Mouse (Mus musculus): ENCODE measurements at regions not wholly inside any gene's neighbourhood (a gene's known extent, or its start where the extent isn't known, plus 50 kb on each side); places are given as distances from the start of the nearest gene placed in this dataset.

DNA sequence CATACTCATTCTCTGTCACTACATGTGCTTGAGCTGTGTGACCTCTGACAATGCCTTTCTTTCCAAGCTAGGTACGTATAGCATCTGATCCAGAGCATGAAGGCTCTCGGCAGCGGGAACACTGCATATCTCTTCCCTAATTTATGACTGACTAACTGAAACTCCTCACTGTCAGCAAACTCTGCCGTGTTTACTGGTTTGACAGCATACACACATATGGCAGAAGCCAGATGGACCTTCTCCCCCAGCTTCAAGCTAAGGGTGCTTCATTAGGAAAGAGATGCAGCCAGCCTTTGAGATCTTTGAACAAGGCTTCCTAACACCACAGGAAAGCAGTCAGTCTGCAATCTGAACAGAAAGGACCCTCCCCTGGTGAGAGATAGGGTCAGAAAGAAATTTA lies 186.9 kb upstream of the Acvr2a start:
- no peak for ATAC-seq
- no peaks in the 10 kb centered on the region for H3K36me3 ChIP-seq (ENCODE audit: control insufficient read depth, insufficient read depth, low read length)
- no peaks in the 10 kb centered on the region for H3K27me3 ChIP-seq (ENCODE audit: control insufficient read depth, insufficient read depth, low read depth, low read length)
- H3K4me1 ChIP-seq (ENCODE audit: control insufficient read depth, insufficient read depth, low read length): peaks cover 3% of the 10 kb centered on the region; the same call in 1 of the 2 replicates
- 82% methylated on average over 4 of the region's 4 CpGs for WGBS
- H3K27ac ChIP-seq (ENCODE audit: low read length): no peak overlapping the region
- no peak overlapping the region for H3K4me3 ChIP-seq (ENCODE audit: low read depth, low read length)
- H3K4me2 ChIP-seq (ENCODE audit: low read length): no peak overlapping the region
- H3K9me3 ChIP-seq (replicated peaks; ENCODE audit: control insufficient read depth, low read length, poor library complexity, severe bottlenecking): no peaks in the 10 kb centered on the region
- no peak overlapping the region for H3K9ac ChIP-seq (ENCODE audit: low read depth, low read length)

DNA sequence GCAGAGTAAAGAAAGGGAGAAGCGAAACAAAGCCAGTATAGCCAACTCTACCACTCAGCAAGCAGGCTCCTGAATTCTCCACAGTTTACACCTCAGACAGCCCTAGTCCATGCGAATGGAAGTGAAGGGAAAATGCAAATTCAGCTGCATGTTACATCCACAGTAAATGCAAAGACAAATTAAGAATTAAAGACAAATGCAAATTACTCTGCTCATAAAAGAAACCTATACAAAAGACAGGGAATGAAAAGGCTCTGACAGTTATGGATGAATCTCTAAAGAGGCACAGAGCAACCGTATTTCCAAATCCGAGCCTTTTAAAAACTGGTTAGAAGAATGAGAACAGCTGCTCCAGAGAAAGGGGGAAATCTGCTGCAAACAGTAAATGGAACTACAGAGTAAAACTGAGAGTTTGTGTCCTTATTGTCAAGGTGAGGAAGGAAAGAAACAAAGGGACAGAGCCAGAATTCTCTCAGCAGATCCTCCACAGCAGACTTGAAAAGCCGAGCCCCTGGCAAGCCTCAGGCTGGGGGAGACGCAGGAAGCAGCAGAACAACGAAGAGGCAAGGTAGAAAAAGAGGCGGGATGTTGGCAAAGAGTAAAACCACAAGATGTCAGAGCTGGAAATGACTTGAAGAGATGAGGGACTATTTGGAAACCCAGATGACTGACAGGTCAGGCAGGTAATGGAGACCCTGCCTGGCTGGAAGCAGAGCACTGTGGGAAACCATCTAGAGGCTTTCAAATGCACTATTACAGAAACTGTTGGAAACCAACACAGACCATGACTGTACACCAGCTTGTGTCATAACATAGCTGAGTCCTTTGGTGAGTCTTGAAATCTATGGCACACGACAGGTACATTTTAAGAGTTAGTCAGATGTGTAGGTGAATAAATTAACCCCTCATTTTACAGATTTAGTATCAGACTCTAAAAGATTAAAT lies 184.5 kb upstream of the Acvr2a start:
- H3K4me3 ChIP-seq (ENCODE audit: low read depth, low read length): no peak overlapping the region
- H3K9ac ChIP-seq (ENCODE audit: low read depth, low read length): no peak overlapping the region
- H3K27me3 ChIP-seq (ENCODE audit: control insufficient read depth, insufficient read depth, low read depth, low read length): no peaks in the 10 kb centered on the region
- H3K27ac ChIP-seq (ENCODE audit: low read length): no peak overlapping the region
- no peaks in the 10 kb centered on the region for H3K9me3 ChIP-seq (replicated peaks; ENCODE audit: control insufficient read depth, low read length, poor library complexity, severe bottlenecking)
- H3K36me3 ChIP-seq (ENCODE audit: control insufficient read depth, insufficient read depth, low read length): no peaks in the 10 kb centered on the region
- peak overlapping the region; percentile 7; the same call in 1 of the 2 replicates for H3K4me2 ChIP-seq (ENCODE audit: low read length)
- H3K4me1 ChIP-seq (ENCODE audit: control insufficient read depth, insufficient read depth, low read length): peaks cover 3% of the 10 kb centered on the region; the same call in 1 of the 2 replicates
- WGBS: 28% methylated on average over 9 of the region's 9 CpGs
- ATAC-seq: peak; percentile 62

DNA sequence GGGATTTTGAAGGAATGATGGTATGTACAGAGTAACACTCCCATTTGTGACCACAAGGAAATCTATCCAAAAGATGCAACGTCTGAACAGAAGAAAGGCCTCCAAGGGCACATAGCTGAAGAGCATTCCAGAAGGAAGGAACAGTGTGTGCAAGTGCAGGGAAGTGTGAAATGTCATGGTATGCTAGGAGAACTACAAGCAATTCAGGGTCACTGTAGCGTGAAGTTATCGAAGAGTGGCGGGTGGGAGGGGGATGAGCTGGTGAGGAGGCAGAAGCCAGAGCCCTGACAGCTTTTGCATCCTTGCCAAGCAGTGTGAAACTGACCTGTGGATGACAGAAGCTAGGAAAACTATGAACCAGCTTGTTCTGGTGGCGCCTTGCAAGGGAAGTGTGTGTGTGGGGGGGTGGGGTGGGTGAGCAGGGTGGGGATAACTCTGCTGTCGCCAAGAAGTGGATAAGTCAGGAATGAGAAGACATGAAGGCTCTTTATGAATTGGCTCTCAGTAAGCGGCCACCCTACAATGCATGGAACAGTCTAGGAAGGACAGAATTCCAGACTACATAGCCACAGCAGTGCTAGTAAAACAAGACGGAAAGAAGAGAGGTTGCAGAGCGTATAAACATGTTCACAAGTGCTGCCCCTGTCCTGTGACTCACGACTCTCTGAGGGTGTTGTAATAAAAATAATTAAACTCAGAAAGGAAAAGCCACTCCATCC lies 179.3 kb upstream of the Acvr2a start:
- H3K4me3 ChIP-seq (ENCODE audit: low read depth, low read length): no peak overlapping the region
- H3K27ac ChIP-seq (ENCODE audit: low read length): no peak overlapping the region
- H3K9me3 ChIP-seq (replicated peaks; ENCODE audit: control insufficient read depth, low read length, poor library complexity, severe bottlenecking): no peaks in the 10 kb centered on the region
- H3K4me1 ChIP-seq (ENCODE audit: control insufficient read depth, insufficient read depth, low read length): peaks cover 2% of the 10 kb centered on the region
- no peak overlapping the region for H3K4me2 ChIP-seq (ENCODE audit: low read length)
- WGBS: 62% methylated on average over 10 of the region's 10 CpGs
- no peaks in the 10 kb centered on the region for H3K36me3 ChIP-seq (ENCODE audit: control insufficient read depth, insufficient read depth, low read length)
- no peak overlapping the region for H3K9ac ChIP-seq (ENCODE audit: low read depth, low read length)
- H3K27me3 ChIP-seq (ENCODE audit: control insufficient read depth, insufficient read depth, low read depth, low read length): no peaks in the 10 kb centered on the region
- ATAC-seq: no peak

DNA sequence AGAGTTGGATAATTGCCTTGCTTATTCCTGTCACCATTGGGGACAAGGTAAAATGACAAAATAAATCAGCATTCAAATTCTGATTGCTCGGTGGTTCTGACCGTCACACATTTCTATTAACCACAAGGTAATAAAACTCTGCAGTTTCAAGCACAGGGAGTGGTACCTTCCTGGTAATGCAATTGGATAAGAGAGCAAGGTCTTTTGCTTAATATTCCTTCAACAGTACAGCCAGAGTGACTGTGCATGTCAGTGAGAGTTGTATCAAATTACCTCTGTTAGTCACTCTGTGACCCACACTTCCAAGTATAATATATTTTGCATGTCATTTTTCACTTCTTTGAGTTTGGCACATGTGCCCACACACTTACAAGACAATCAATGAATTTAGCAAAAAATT lies 177.8 kb upstream of the Acvr2a start:
- WGBS: 61% methylated on average over 2 of the region's 2 CpGs
- H3K36me3 ChIP-seq (ENCODE audit: control insufficient read depth, insufficient read depth, low read length): no peaks in the 10 kb centered on the region
- no peak overlapping the region for H3K9ac ChIP-seq (ENCODE audit: low read depth, low read length)
- H3K9me3 ChIP-seq (replicated peaks; ENCODE audit: control insufficient read depth, low read length, poor library complexity, severe bottlenecking): no peaks in the 10 kb centered on the region
- no peak overlapping the region for H3K4me3 ChIP-seq (ENCODE audit: low read depth, low read length)
- H3K27ac ChIP-seq (ENCODE audit: low read length): no peak overlapping the region
- no peak overlapping the region for H3K4me2 ChIP-seq (ENCODE audit: low read length)
- H3K4me1 ChIP-seq (ENCODE audit: control insufficient read depth, insufficient read depth, low read length): peaks cover 2% of the 10 kb centered on the region; the same call in 1 of the 2 replicates
- no peak; the same call in 1 of the 2 replicates for ATAC-seq
- no peaks in the 10 kb centered on the region for H3K27me3 ChIP-seq (ENCODE audit: control insufficient read depth, insufficient read depth, low read depth, low read length)

DNA sequence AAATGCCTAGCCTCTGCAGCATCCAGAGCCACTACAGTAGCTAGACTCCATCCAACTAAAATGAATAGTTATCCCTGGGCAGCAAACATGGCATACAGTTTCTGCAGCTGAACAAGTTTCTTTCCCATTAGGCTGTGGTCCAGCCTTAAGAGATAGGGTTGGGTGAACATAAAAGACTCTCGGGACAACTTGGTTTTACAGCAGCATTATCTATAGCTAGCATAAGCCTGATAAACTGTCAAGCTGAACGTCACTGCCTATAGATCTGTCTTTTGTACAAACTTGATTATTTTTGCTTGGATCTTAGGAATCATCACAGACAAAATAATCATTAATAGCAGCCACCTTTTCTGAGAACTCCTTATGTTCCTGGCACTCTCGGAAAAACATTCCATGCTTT lies 169.8 kb upstream of the Acvr2a start:
- no peaks in the 10 kb centered on the region for H3K27me3 ChIP-seq (ENCODE audit: control insufficient read depth, insufficient read depth, low read depth, low read length)
- H3K27ac ChIP-seq (ENCODE audit: low read length): no peak overlapping the region
- no peaks in the 10 kb centered on the region for H3K9me3 ChIP-seq (replicated peaks; ENCODE audit: control insufficient read depth, low read length, poor library complexity, severe bottlenecking)
- H3K4me2 ChIP-seq (ENCODE audit: low read length): no peak overlapping the region
- H3K4me3 ChIP-seq (ENCODE audit: low read depth, low read length): no peak overlapping the region
- ATAC-seq: no peak
- H3K4me1 ChIP-seq (ENCODE audit: control insufficient read depth, insufficient read depth, low read length): no peaks in the 10 kb centered on the region
- WGBS: 87% methylated on average over 3 of the region's 3 CpGs
- no peak overlapping the region for H3K9ac ChIP-seq (ENCODE audit: low read depth, low read length)
- H3K36me3 ChIP-seq (ENCODE audit: control insufficient read depth, insufficient read depth, low read length): no peaks in the 10 kb centered on the region

DNA sequence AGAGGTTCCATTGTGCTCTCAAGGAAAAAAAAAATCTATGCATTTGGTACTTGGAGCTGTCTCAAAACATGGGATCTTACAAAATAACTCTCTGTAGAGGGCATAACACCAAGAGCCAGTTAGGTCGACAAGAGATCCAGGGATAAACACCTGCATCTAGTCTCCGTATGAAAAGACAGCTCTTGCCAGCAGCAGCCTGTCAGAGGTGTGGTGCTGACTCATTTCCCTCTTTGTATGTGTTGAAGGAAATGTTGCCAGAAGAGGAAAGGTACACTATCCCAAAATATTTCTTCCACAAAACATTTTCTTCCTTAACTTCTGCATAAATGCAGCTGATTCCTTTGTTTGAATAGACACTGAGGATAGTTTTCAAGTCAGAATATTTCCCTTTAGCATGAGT lies 163.6 kb upstream of the Acvr2a start:
- ATAC-seq: no peak

DNA sequence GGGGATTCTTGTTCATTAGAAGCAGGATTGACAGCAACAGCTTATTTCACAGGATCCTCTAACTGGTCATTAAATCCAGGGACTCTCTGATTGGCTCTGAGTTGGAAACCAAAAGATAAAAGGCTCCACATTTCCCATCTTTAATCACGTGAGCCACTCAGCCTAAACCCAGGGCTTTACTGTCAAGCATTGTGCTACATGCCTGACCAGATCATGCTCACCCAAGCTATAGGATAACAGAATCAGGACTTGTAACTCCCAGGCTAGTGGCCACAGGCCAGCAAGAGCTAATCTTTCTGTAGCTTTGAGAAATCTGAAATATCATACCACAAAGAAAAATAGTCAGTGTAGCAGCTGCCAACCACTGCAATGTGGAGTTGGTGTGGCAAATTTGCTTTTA lies 152.7 kb upstream of the Acvr2a start:
- Histone ChIP-seq H3K9me3 (replicated peaks; ENCODE audit: control insufficient read depth, low read length, poor library complexity, severe bottlenecking) (no peaks in the 10 kb centered on the region), H3K36me3 (ENCODE audit: control insufficient read depth, insufficient read depth, low read length) (no peaks in the 10 kb centered on the region), H3K4me2 (ENCODE audit: low read length) (no peak overlapping the region), H3K27ac (ENCODE audit: low read length) (no peak overlapping the region), H3K9ac (ENCODE audit: low read depth, low read length) (no peak overlapping the region), H3K4me3 (ENCODE audit: low read depth, low read length) (no peak overlapping the region), H3K27me3 (ENCODE audit: control insufficient read depth, insufficient read depth, low read depth, low read length) (no peaks in the 10 kb centered on the region), H3K4me1 (ENCODE audit: control insufficient read depth, insufficient read depth, low read length) (no peaks in the 10 kb centered on the region)
- ATAC-seq: no peak
- WGBS: 20% methylated on average over 1 of the region's 1 CpGs

More for the DNA sequence above, 163.6 kb upstream of the Acvr2a start:
- no peaks in the 10 kb centered on the region for H3K36me3 ChIP-seq (ENCODE audit: control insufficient read depth, insufficient read depth, low read length)
- no peak overlapping the region for H3K4me2 ChIP-seq (ENCODE audit: low read length)
- no peaks in the 10 kb centered on the region for H3K9me3 ChIP-seq (replicated peaks; ENCODE audit: control insufficient read depth, low read length, poor library complexity, severe bottlenecking)
- H3K4me1 ChIP-seq (ENCODE audit: control insufficient read depth, insufficient read depth, low read length): no peaks in the 10 kb centered on the region
- no peak overlapping the region for H3K4me3 ChIP-seq (ENCODE audit: low read depth, low read length)
- WGBS: 70% methylated on average over 2 of the region's 2 CpGs
- no peaks in the 10 kb centered on the region for H3K27me3 ChIP-seq (ENCODE audit: control insufficient read depth, insufficient read depth, low read depth, low read length)
- no peak overlapping the region for H3K9ac ChIP-seq (ENCODE audit: low read depth, low read length)
- no peak overlapping the region for H3K27ac ChIP-seq (ENCODE audit: low read length)

DNA sequence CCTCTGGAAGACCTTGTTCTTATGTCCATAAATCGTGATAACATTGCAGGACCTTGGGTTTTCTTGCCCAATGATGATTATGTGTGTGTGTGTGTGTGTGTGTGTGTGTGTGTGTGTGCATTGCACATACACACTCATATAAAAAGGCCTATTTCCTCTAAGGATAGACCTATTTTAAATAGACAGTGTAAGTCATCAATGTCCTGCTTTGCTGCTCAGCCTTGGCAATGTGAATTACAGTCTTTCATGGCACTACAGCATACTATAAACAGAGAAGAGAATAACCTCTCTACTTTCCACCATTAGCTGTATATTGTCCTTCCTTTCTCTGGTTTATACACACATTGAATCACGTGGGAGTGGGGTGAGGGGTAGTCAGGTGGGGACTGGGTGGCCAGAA lies 148.8 kb upstream of the Acvr2a start:
- no peak for ATAC-seq
- no peaks in the 10 kb centered on the region for H3K9me3 ChIP-seq (replicated peaks; ENCODE audit: control insufficient read depth, low read length, poor library complexity, severe bottlenecking)
- 75% methylated on average over 2 of the region's 2 CpGs for WGBS

DNA sequence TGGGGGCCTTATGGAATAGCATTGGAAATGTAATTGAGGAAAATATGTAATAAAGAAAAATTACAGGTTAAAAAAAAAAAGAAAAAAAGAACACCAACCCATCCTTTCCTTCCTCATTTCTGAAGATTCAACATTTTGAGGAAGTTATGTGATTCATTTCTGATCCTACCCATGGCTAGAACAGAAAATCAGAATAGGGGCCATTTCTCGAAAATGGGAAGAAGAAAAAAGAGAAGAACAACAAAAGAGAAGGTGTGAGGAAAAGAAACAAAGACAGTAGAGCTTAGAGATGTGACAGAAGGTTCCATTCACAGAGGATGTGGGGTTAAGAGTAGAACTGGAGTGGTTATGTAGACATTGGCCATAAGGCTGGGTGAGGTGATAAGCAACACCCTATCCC lies 124.8 kb upstream of the Acvr2a start:
- WGBS: 77% methylated on average over 1 of the region's 1 CpGs
- no peak overlapping the region for H3K4me2 ChIP-seq (ENCODE audit: low read length)

More for the DNA sequence above, 148.8 kb upstream of the Acvr2a start:
- Histone ChIP-seq H3K4me2 (ENCODE audit: low read length) (no peak overlapping the region), H3K36me3 (ENCODE audit: control insufficient read depth, insufficient read depth, low read length) (no peaks in the 10 kb centered on the region), H3K4me1 (ENCODE audit: control insufficient read depth, insufficient read depth, low read length) (no peaks in the 10 kb centered on the region), H3K27ac (ENCODE audit: low read length) (no peak overlapping the region), H3K27me3 (ENCODE audit: control insufficient read depth, insufficient read depth, low read depth, low read length) (no peaks in the 10 kb centered on the region), H3K9ac (ENCODE audit: low read depth, low read length) (no peak overlapping the region), H3K4me3 (ENCODE audit: low read depth, low read length) (no peak overlapping the region)

More for the DNA sequence above, 124.8 kb upstream of the Acvr2a start:
- Histone ChIP-seq H3K4me1 (ENCODE audit: control insufficient read depth, insufficient read depth, low read length) (no peaks in the 10 kb centered on the region), H3K9me3 (replicated peaks; ENCODE audit: control insufficient read depth, low read length, poor library complexity, severe bottlenecking) (no peaks in the 10 kb centered on the region), H3K27ac (ENCODE audit: low read length) (no peak overlapping the region), H3K27me3 (ENCODE audit: control insufficient read depth, insufficient read depth, low read depth, low read length) (no peaks in the 10 kb centered on the region), H3K4me3 (ENCODE audit: low read depth, low read length) (no peak overlapping the region), H3K9ac (ENCODE audit: low read depth, low read length) (no peak overlapping the region), H3K36me3 (ENCODE audit: control insufficient read depth, insufficient read depth, low read length) (no peaks in the 10 kb centered on the region)
- ATAC-seq: no peak

All from midbrain, embryonic 16.5 days (tissue).